Mouse (Mus musculus) activated CD4-positive, CD25-positive, alpha-beta regulatory T cell (primary cell): ENCODE results near the gene Ptchd4. TPM values are rescaled to one million over a fixed set of nuclear protein-coding genes. Genes with fewer than 3 reads are reported as not detected.

Experiments used
- polyA plus RNA-seq, 2 experiments: library from polyadenylated mRNA; unstranded; fragments of 100-300 nt; shearing (Covaris generic); gene quantifications; one replicate each; pipeline ENCODE4 v1.2.1; 2017

Gene Ptchd4
- polyA plus RNA-seq: 1 to 10 TPM in 1 of 2 experiments, not detected in 1; 1.1 TPM

GRCm38 (mm10) chr17:42315669-42316611 is at the start of gene Ptchd4:
Gene Ptchd4, plus strand, starts transcription at chr17:42315947.

